Mouse (Mus musculus): ENCODE results near the gene Stambp. TPM values are rescaled to one million over a fixed set of nuclear protein-coding genes. Genes with fewer than 3 reads are reported as not detected.

The Stambp gene
- total RNA-seq, 2 experiments from 2014 or later: 31.7 to 36.2 TPM

- DNase-seq (ENCODE audit: low spot score in 2 of 2): no peak
Measured at GRCm38 (mm10) chr6:83505554-83505953, 67.0 kb downstream of the Stambp start.

- DNase-seq (ENCODE audit: low spot score in 2 of 2): no peak
Measured at GRCm38 (mm10) chr6:83503361-83503760, 69.2 kb downstream of the Stambp start.

GRCm38 (mm10) chr6:83502656-83503055, 69.9 kb downstream of the Stambp start:
- no peak for DNase-seq (ENCODE audit: low spot score in 2 of 2)

GRCm38 (mm10) chr6:83501524-83502310, 70.8 kb downstream of the Stambp start:
- no peak for DNase-seq (ENCODE audit: low spot score in 2 of 2)

GRCm38 (mm10) chr6:83500462-83500861, 72.1 kb downstream of the Stambp start:
- DNase-seq (ENCODE audit: low spot score in 2 of 2): no peak

- no peak for DNase-seq (ENCODE audit: low spot score in 2 of 2)
Measured at GRCm38 (mm10) chr6:83499078-83499477, 73.5 kb downstream of the Stambp start.

GRCm38 (mm10) chr6:83496753-83497710, 75.5 kb downstream of the Stambp start:
- DNase-seq (ENCODE audit: low spot score in 2 of 2): no peak

- DNase-seq (ENCODE audit: low spot score in 2 of 2): no peak
Measured at GRCm38 (mm10) chr6:83496009-83496752, 76.3 kb downstream of the Stambp start.

Other genes starting within 250 kb of the Stambp start
- gene Mthfd2, start 246.8 kb downstream of the Stambp start, total RNA-seq (2021): 10 to 100 TPM in 1 of 2 experiments, 1 to 10 TPM in 1; 8.5 to 10.5 TPM
- 10 to 100 TPM; 22.1 to 23.1 TPM for gene Mob1a, start 246.7 kb downstream of the Stambp start, total RNA-seq (2021)
- gene Bola3, start 223.6 kb downstream of the Stambp start, total RNA-seq (2021): 10 to 100 TPM; 45.4 to 54.7 TPM
- 100 to 1,000 TPM in 1 of 2 experiments, 10 to 100 TPM in 1; 97.1 to 102 TPM for gene Tet3, start 113.6 kb downstream of the Stambp start, total RNA-seq (2021)
- 10 to 100 TPM; 28.1 to 28.7 TPM for gene Dguok, start 65.8 kb downstream of the Stambp start, total RNA-seq (2021)
- under 1 TPM in 1 of 2 experiments, not detected in 1; 0.51 TPM for gene Actg2, start 36.5 kb downstream of the Stambp start, total RNA-seq (2021)
- gene Clec4f, start 83.5 kb upstream of the Stambp start, total RNA-seq (2021): not detected
- gene Cd207, start 105.1 kb upstream of the Stambp start, total RNA-seq (2021): not detected
- not detected for gene Vax2, start 138.5 kb upstream of the Stambp start, total RNA-seq (2021)
- under 1 TPM in 1 of 2 experiments, not detected in 1; 0.45 TPM for gene Atp6v1b1, start 170.3 kb upstream of the Stambp start, total RNA-seq (2021)
- gene Ankrd53, start 189.9 kb upstream of the Stambp start, total RNA-seq (2021): not detected
- 10 to 100 TPM; 51.6 to 52.2 TPM for gene Tex261, start 203.1 kb upstream of the Stambp start, total RNA-seq (2021)
- gene Nagk, start 222.3 kb upstream of the Stambp start, total RNA-seq (2021): 10 to 100 TPM; 51.6 to 52.6 TPM

All from layer of hippocampus, postnatal 14 days (tissue).